Mouse (Mus musculus) natural killer cell, adult 2 months (primary cell): ENCODE results near the gene Usp24.
A peak's percentile ranks its signal among the peaks of the same experiment; 100 is the strongest.
"Not testable (repeated sequence)": the region's sequence is repeated elsewhere in the genome, so short reads cannot be mapped to it uniquely, and the experiment has no call there.

ENCODE experiments used
- DNase-seq, 2 experiments: peaks; one replicate each; pipeline ENCODE4 v3.0.0; 2022; ENCODE audit warnings: low spot score in 2 of 2

Usp24 gene

DNA sequence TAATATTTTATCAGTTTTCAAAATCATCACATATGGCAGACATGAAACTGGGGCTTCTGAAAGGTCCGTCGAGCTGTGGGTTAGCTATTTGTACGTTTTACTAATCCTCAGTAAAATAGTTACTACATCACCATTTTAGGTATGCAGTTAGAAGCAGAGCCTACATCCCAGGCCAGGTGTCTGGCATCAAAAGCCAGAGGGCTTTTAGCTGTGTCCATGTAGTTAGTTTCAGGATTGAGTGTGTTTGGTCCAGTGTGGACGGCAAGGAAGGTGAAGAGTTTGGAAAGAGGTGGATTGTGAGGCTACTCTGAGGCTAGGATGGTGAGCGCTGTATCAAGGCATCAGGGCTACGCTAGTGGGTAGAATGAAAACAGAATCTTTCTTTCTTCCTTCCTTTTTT is 3.0 kb downstream of the Usp24 start:
- no peak for DNase-seq

DNA sequence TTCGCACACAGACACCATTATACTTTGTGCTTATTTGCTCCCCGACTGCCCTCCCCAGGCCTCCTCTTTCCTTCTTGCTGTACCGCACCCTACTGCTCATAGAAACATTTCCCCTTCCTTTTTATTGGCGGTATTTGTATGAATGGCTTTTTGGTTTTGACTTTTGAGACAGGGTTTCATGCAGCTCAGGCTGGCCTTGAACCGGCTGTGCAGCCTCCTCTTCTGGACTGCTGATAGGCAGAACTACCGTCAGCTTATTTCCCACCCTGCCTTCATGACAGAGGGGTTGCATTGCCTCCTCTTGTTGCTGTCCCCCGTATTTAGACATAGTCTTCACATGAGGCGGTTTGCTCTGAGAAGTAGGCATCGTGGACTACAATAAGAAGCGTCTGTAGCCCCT is 6.8 kb downstream of the Usp24 start:
- no peak for DNase-seq

DNA sequence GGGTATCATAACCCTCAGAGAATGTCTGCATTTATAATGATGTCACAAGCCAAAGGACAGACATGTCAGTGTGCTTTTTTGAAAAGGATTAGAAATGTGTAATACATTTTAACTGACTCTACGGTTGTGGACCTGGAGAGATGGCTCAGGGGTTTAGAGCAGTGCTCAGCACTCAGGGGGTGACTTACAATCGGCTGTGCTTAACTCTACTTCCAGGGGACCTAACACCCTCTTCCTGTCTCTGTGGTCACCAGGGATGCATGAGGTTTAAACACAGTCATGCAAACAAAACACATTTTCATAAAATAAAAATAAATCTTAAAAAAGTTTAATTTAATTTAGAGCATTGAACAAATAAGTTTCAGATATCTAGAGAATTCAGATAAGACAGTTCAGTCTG is 7.3 kb downstream of the Usp24 start:
- DNase-seq, result no peak

DNA sequence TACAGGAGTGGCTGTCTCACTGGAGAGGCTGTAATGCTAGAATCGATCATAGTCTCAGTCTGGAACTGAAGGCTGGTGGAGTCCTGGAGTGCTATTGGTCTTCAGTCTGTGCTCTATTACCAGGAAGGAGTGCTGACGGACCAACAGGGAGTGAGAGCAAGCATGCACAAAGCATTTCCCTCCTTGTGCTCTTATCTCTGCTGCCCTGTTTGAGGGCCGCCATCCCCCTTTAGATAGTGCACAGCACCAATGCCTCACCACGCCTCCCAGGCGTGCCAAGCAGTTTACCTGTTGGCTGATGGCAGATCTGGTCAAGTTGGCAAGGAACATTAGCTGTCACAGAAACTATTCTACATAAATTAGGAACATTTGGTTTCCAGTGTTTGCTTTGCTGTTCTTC is 11.4 kb downstream of the Usp24 start:
- no peak for DNase-seq

DNA sequence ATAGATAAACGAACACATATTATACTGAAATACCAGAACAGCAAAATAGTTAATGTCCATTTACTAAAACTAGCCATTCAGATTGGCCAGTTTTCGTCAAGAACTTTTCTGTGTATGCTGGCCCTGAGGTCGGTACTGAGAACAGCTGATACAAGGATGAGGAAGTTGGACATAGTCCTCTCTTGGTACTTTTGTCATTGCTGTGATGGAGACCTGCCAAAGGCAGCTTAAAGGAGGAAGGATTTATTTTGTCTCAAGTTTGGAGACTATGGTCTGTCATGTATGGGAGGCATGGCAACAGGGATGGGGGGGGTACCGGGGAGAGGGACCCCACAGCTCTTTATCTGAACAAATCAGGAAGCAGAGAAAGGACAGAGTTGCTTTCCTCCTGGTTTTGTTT is 12.7 kb downstream of the Usp24 start:
- DNase-seq, result no peak

DNA sequence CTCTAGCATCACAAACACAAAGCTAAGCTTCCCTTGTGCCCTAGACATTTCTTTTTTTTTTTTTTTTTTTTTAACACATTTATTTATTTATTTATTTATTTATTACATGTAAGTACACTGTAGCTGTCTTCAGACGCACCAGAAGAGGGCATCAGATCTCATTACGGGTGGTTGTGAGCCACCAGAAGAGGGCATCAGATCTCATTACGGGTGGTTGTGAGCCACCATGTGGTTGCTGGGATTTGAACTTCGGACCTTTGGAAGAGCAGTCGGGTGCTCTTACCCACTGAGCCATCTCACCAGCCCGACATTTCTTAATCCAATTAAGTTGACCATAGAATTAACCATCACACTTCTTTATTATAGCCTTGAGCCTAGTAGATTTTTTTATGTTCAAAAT is 13.2 kb downstream of the Usp24 start:
- not testable (repeated sequence) for DNase-seq

DNA sequence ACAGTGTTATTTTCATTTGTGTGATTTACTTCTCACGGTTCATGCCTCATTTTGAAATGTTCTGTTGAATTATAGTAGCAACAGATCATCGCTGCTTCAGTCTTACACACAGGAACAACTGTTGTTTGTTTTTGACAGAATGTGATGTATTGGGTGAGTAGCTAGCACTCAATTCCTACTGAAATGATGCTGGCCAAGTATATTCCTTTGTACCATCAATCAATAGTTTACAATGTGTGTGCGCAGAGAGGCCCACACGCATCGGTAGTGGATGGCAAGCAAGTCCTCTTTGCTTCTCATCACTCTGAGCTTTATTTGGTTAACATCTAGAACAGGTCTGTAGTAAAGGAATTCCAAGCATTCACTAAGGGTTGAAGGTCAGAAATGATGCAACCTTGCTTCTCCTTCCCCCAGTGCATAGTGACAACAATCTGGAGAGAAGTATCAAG is 14.4 kb downstream of the Usp24 start:
- DNase-seq, result no peak

DNA sequence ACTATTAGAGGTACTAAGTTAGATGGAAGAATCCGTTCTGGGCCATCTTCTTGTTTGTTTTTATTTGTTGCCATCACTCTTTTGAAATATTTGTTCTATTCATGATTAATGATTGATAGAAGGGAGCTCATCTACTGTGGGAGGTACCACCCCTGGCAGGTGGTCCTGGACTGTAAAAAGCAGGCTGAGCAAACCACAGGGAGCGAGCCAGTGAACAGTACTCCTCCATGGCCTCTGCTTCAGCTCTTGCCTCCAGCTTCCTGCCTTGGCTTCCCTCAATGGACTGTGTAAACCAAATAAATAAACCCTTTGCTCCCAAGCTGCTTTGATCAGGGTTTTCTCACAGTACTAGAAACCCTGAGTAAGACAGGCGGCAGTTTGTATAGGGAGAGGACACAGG is 17.1 kb downstream of the Usp24 start:
- no peak for DNase-seq

DNA sequence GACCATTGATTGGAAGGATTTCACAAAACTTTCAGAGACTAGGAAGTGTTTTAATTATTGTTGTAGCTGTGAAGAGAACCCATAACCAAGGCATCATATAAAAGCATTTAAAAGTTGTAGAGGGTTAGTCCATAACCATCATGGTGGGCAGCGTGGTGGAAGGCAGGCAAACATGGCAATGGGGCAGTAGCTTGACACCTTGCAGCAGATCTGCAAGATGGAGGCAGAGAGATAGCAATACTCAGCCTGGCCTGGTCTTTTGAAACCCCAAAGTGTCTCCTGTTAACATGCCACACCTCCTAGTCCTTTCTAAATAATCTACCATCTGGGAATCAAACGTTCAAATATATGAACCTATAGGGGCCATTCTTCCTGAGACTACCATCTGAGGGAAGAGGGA is 17.6 kb downstream of the Usp24 start:
- no peak for DNase-seq

DNA sequence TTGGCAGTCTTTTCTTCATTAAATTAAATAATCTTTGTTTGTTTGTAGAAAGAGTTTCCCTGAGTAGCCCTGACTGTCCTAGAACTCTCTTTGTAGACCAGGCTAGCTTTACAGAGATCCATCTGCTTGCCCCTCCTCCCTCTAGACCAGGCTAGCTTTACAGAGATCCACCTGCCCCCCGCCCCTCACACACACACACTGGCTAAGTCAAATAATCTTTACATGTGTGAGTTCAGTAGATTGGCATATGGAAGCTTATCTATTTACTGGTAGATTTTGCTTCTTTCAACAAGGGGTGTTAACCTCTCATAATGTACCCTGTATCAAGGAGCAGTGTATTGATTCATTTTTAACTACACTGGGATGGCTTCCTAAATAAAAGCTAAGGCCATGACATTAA is 19.8 kb downstream of the Usp24 start:
- DNase-seq, result no peak

DNA sequence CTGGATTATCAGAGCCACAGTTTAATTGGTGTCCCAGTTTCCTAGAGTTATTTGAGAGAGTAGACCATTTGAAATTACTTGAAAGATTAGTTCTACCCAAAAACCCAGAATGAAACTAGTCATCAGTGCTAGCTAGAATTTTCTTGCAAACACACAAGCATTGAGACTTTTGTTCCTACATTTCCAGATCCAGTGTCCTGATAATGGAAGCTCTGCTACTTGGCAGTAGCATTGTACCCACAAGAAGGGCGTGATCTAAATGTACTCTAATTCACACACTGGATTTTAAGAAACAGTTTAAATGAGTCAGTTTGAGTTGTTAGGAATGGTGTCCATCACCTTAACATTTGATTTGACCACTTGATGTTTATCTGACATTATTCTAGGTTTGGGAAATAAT is 31.7 kb downstream of the Usp24 start:
- no peak for DNase-seq

DNA sequence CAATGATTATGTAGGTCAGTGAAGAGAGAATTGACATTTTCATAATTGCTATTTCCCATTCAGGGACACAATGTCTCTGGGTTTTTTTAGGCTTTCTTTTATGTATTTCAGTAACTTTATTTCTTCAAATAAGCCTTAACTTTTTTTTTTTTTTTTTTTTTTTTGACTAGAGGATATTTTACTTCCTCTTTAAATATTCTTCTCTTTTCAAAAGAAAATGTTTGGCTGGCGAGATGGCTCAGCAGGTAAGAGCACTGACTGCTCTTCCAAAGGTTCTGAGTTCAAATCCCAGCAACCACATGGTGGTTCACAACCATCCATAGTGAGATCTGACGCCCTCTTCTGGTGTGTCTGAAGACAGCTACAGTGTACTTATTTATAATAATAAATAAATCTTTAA is 39.0 kb downstream of the Usp24 start:
- DNase-seq, result not testable (repeated sequence)

DNA sequence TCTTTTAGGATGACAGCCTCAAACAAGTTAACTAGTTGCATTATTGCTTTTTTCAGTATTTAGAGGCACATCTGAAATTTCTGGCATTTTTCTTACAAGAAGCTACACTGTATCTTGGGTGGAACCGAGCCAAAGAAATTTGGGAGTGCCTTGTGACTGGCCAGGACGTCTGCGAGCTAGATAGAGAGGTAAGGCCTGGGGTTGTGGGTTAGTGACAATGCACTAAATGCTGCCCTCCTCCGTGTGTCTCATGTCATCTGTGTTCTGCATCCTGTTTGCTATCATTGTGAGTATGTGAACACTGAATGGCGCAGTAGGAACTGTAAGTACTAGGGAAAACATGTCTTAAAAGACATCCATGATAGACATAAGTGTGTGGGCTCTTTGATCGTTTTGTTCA is 54.0 kb downstream of the Usp24 start:
- no peak for DNase-seq

DNA sequence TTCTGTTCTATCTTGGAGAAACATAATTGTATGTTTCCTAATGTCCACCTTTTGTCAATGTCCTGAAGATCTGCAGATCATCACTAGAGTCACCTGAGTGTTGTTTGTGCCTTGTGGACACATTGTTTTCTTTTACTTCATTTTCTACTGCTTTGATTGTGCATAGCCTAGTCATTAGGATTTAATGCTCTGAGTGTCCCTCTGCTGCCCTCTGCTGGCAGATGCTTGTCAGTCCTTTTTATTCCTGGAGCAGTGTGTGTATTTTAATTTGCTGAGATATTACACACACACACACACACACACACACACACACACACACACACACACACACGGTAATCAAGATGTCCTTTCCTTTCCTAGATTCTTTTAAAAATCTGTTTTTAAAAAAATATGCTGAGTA is 59.8 kb downstream of the Usp24 start:
- DNase-seq, result peak; percentile 62 to 74

DNA sequence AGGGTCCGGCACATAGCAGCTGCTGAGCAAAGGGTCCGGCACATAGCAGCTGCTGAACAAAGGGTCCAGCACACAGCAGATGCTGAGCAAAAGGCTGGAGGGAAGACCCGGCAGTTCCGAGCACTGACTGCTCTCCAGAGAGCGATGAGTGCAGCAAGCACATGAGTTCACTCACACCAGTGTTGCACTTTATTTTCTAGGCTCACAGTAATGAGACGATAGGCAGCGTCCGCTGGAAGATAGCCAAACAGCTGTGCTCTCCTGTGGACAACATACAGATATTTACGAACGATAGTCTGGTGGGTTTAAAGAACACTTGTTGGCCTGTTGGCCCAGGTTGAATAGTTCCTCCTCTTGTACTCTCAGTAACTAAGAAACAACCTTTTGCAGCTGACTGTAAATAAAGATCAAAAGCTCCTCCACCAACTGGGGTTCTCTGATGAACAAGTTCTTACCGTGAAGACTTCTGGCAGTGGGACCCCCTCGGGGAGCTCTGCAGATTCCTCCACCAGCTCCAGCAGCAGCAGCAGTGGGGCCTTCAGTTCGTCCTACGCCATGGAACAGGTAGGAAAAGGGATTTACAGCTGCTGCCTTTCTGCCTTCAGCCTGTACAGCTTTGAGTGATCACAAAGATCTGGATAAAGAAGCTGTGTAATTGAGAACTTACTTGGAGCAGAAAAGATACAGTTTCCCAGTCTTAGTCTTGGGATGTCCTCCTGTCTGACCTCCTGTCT is 63.0 kb downstream of the Usp24 start:
- no peak for DNase-seq

DNA sequence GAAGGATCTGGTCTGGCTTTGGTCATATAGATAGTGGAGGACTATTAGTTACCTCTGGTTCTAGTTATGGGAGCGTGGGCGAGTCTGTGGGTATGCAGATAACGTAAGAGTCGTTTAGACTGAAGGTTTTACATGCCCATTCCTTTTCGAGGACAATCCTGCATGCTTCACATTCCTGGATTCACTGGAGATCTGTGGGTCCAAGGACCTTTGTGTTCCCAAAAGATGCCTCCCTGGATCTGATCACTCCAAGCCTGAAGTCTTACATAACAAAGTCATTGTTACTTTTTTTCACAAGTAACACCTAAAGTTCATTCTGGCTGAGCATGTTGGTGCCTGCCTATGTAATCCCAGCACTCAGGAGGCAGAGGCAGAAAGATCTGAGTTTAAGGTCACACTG is 65.1 kb downstream of the Usp24 start:
- DNase-seq, result no peak

DNA sequence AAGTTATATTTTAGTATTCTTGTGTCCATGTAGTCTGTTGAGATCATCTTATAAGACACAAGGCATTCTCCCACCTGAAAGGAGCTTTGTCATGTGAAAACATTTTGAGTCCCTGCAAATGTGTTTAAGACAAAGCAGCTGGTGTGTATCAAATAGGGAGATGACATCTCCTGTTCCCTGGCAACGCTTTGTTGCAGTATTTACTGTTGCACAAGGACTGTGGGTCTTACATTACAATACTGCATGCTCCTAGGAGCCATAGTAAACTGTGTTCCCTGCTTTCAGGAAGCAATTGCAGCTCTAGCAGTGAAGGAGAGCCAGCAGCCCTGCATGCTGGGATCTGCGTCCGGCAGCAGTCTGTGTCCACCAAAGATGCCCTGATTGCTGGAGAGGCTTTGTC is 73.9 kb downstream of the Usp24 start:
- DNase-seq, result no peak

DNA sequence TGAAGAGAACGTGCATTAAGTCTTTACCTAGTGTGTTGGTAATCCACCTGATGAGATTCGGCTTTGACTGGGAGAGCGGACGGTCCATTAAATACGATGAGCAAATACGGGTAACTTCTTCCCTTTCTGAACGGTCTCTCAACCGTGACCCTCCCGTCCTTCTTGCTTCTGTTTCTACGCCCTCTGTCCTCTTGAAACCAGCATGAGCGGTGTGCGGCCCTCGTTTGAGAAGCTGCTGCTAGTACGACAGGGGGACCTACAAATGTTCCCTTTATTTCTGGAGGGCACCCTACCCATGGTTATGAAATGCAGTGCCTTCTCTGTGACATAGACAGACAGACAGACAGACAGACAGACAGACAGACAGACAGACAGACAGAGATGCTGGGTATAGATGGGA is 93.6 kb downstream of the Usp24 start:
- no peak for DNase-seq

DNA sequence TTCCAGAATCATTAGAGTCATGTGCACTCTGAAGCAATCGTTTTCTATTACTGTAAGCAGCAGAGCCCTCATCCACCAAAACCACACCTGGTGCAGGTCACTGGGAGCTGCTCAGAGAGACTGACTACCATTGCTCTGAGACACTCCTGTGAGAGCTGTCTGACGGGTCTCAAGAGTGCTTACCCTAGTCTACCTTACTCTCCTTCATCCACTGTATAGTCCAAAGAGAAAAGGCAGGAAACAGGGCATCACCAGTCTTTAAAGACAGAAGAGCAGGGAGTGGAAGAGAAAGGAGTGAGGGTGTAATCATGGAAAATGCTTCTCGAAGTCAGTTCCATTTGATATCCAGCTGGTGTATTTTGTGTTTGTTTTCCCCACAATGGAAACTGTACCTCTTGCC is 103.2 kb downstream of the Usp24 start:
- no peak for DNase-seq

DNA sequence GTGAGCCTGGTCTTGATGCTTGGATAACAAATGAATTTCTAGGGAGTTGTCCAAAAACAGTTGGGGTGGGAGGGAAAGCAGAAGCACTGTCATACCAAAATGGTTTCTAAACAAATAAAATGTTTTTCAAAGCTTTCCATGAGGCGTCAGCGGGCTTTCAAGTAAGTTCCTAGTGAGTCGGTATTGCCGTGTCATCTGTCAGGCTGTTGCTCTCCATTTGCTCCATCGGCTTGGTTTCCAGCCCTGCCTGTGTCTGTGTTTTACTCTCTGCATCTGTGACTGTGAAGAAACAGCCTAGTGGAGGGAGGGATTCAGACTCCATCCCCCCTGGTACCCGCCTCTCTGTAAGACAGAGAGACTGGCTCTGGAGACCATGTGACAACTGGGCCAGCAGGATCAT is 103.8 kb downstream of the Usp24 start:
- DNase-seq, result no peak

DNA sequence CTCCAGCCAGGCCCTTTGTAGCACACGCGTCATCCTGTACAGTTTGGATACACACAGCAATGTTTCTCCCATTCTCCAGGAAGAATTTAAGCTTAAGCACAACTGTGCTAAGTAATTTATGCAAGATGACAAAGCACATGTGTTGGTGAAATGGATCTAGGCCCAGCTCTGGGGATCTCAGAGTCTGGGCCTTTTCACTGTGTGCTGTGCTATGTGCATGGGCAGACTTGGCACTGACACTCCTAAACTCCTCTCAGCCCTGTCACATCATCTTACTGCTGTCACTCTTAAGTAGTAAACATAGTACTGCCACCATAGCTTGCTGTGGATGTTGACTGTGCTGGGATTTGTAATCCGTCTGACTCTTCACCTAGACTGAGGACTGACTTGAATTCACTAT is 106.6 kb downstream of the Usp24 start:
- DNase-seq, result no peak

DNA sequence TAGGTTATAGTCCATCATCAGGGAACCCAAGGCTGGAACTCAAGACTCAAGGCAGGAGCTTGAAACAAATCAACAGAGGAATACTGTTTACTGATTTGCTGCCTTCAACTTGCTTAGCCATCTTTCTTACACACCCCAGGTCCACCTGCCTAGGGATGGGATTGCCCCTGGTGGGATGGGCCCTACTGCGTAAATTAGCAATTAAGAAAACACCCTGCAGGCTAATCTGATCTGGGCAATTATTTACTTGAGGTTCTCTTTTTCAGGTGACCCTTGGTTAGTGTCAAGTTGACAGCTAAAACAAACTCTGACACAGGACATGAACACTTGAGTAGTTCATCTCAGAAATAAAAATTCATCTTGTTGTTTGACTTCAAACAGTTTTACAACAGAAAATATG is 108.5 kb downstream of the Usp24 start:
- no peak for DNase-seq

DNA sequence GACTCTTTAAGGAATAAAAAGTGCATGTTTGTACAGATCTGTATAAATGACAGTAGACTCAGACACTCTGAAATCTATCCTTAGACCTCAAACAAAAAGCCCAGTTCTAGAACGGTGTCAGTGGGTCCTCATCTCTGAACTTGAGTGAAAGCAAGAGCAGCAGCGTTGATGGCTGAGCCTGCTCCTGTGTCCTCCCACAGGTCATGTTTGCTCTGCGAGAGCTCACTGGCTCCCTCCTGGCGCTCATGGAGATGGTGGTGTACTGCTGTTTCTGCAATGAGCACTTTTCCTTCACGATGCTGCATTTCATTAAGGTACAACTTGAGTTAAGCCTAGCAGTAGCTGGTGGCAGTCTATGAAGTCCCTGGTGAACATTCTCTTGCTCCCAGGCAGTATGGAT is 110.3 kb downstream of the Usp24 start:
- DNase-seq, result no peak

DNA sequence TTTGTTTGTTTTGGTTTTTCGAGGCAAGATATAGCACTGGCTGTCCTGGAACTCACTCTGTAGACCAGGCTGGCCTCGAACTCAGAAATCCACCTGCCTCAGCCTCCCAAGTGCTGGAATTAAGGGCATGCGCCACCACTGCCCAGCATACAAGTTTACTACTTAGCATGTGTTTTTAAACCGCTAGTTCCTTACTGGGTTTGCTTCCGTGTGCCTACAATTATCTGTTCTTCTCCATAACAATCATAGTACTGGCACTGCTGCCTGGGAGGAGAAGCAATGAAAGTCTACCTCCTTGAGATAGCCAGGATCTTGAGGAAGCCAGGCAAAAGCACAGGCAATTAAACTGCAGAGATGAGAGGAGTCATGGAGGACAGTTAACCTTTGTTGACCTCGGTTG is 112.6 kb downstream of the Usp24 start:
- no peak for DNase-seq
